Mouse (Mus musculus): Measurements from ENCODE around the gene Sez6.

The Sez6 gene

GRCm38 (mm10) chr11:77900187-77900586 is 30.4 kb upstream of the Sez6 start:
- CTCF ChIA-PET: interaction anchor here in 1 of 4 experiments (1.5 kb wide), 1 partner anchor 73 kb away, joined by 3 read pairs; no protein-coding TSS in a partner anchor
- POLR2A ChIA-PET: interaction anchor here in 1 of 4 experiments (1.0 to 1.6 kb wide), 2 partner anchors 15 to 22 kb away, joined by 3 read pairs; no protein-coding TSS in a partner anchor

GRCm38 (mm10) chr11:77900696-77901095 is 29.9 kb upstream of the Sez6 start:
- CTCF ChIA-PET: interaction anchor here in 1 of 4 experiments (1.5 kb wide), 1 partner anchor 74 kb away, joined by 3 read pairs; no protein-coding TSS in a partner anchor
- POLR2A ChIA-PET: interaction anchor here in 2 of 4 experiments (0.7 to 7.2 kb wide), 2 partner anchors 8 to 41 kb away, joined by 3 to 109 read pairs; partner anchors contain the start of gene Pipox (in 1 of the 2)

GRCm38 (mm10) chr11:77901366-77901765 is 29.2 kb upstream of the Sez6 start:
- CTCF ChIA-PET: interaction anchor here in 2 of 4 experiments (0.6 to 1.5 kb wide), 2 partner anchors 59 to 75 kb away, joined by 3 read pairs; no protein-coding TSS in a partner anchor
- POLR2A ChIA-PET: interaction anchor here in 2 of 4 experiments (0.6 to 7.2 kb wide), 4 partner anchors 9 to 80 kb away, joined by 3 to 109 read pairs (median 4); partner anchors contain the start of gene Pipox (in 1 of the 2)

DNA sequence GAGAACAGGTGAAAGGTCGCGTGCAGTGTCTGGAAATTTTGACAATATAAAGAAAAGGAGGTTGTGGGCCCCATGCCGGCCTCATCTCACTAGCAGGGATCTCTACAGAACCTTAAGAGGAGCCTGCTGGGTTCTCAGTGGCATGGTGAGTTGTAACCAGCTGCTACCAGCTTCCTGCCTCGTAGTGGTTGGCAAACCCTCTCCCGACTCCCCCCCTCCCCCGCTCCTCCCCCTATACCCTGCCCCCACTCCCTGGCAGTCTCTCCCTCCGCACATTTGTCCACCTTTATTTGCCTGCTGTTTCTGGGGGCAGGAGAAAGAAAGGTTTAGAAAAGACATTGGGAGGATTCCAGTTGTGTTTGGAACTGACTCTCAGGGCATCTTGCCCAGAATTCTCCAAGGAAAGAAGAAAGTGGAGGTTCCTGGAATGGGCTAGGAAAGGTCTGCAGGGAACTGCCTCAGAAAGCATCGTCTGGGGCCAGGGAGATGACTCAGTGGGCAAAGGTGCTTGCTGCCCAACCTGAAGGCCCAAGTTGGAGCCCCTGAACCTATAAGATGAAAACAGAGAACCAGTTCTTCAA is 28.7 kb upstream of the Sez6 start:
- CTCF ChIA-PET: interaction anchor here in 1 of 4 experiments (0.6 kb wide), 1 partner anchor 60 kb away, joined by 3 read pairs; no protein-coding TSS in a partner anchor
- POLR2A ChIA-PET: interaction anchor here in 2 of 4 experiments (0.6 to 16.3 kb wide), 5 partner anchors 10 to 80 kb away, joined by 3 to 254 read pairs (median 4); partner anchors contain the start of gene Pipox (in 2 of the 2)

DNA sequence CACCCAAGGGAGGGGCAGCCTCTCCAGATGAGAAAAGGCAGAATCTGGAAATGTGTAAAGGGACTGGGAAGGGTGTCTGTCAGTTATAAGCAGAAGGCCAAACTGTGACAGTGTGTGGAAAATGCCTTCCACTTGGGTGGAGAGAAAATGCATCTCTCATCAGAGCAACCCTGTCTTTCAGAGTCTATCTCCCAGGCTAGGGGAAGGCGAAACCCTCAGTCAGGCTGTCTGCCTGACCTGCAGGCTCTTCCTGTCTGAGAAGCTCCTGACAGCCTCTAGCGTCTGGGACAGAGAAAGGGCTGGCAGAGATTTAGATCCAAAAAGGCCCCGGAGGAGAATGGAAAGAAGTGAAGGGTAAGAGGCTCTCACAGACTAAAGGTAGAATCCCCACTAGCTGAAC is 26.8 kb upstream of the Sez6 start:
- ChIA-PET POLR2A (interaction anchor here (0.6 to 16.3 kb wide), 19 partner anchors 8 to 399 kb away, joined by 3 to 254 read pairs (median 5); partner anchors contain the start of gene Pipox (in 3 of the 4)), CTCF (interaction anchor here in 3 of 4 experiments (0.7 to 2.0 kb wide), 7 partner anchors 10 to 80 kb away, joined by 3 to 8 read pairs (median 4); partner anchors contain the start of gene Pipox (in 1 of the 3))

DNA sequence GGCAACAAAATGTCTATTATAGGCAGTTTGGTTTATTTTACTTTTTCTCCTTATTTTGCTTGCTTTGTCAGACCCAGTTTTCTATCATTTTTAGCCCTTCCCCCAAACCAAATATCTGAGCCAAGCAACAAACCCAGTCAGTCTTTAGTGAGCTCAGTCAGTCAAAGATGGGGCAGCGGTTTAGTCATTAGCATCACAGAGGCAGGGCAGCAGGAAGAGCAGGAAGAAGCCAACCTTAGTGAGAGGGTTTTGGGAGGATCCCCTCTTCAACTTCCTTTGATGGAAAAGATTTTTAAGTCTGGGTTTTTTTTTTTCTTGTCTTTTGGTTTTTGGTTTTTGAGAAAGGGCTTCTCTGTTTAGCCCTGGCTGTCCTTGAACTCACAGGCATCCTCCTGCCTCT is 25.9 kb upstream of the Sez6 start:
- POLR2A ChIA-PET: interaction anchor here (0.6 to 16.3 kb wide), 37 partner anchors 8 to 438 kb away, joined by 3 to 254 read pairs (median 3); partner anchors contain the start of genes Pipox (in 4 of the 4), Rpl23a (in 1 of the 4) and Unc119 (in 1 of the 4)
- CTCF ChIA-PET: interaction anchor here in 3 of 4 experiments (0.7 to 2.6 kb wide), 11 partner anchors 11 to 81 kb away, joined by 3 to 8 read pairs (median 5); partner anchors contain the start of gene Pipox (in 2 of the 3)

DNA sequence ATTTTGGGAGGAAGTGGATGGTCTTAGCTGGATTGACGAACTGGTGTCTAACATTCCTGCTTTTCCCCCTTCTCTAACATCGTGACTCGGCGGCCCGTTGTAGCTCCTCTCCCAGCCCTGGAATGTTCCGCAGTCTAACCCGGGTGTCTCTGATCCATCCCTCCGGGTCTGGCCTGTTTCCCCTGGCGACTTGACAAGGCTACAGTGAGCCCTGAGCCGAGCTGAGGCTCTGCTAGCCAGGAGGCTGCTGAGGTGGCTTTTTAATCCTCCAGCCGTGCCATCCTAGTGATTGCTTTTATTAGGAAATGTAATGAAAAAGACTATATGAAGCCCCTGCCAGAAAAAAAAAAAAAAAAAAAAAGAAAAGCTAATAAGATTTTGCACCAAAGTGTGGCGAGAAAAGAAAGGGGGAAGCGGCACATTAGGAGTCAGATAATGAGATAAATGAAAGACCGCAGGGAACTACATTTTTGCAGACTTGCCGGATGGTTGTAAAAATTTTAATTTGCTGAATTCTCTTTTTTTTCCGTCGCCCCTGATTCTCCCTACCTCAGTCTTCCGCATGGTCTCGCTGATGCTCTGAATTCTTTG is 24.4 kb upstream of the Sez6 start:
- ChIA-PET CTCF (interaction anchor here (0.6 to 2.6 kb wide), 8 partner anchors 10 to 171 kb away, joined by 3 to 7 read pairs (median 5); partner anchors contain the start of gene Pipox (in 2 of the 4)), POLR2A (interaction anchor here (0.6 to 16.3 kb wide), 38 partner anchors 9 to 987 kb away, joined by 3 to 254 read pairs (median 5); partner anchors contain the start of gene Pipox (in 4 of the 4))

DNA sequence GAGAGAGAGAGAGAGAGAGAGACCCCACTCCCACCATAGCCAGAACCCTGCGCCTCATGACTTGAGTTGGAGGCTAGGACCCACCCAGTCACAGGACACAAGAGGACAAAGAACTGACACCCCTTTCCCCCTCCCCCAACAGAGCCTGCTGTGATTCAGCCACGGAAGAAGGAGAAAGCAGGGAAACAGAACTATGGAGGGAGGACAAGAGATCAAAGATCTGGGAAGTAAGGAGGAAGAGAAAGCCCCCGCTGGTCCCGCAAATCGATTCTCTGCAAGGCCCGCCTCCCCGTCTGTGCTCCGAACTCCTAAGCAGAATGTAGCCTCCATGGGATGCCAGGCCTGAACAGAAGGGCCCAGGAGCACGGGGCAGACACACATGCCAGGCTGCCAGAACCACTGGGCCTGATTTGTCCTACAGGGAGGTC is 23.8 kb upstream of the Sez6 start:
- CTCF ChIA-PET: interaction anchor here (0.6 to 2.6 kb wide), 8 partner anchors 10 to 170 kb away, joined by 3 to 7 read pairs (median 5); partner anchors contain the start of gene Pipox (in 2 of the 4)
- POLR2A ChIA-PET: interaction anchor here (0.6 to 16.3 kb wide), 27 partner anchors 9 to 986 kb away, joined by 3 to 254 read pairs (median 5); partner anchors contain the start of genes Pipox (in 3 of the 4) and Sez6 (in 1 of the 4)

DNA sequence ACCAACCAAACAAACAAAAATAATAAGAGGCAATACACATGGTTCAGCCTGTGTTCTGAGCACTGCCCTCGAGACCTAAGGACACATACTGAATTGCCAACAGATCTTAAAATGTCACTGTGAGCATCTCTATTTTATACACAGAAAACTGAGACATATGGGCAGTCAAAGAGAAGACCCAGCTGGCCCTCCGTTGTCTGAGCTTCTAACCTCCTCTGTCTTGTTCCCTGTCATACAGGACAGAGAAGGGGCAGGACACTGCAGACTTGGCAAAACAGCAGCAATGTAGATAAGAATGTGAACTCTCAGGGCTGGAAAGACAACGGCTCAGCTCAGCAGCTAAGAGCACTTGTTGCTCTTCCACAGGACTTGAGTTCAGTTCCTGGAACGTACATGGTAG is 22.1 kb upstream of the Sez6 start:
- POLR2A ChIA-PET: interaction anchor here in 2 of 4 experiments (0.9 to 16.3 kb wide), 3 partner anchors 18 to 40 kb away, joined by 3 to 254 read pairs (median 5); partner anchors contain the start of gene Pipox (in 1 of the 2)
- CTCF ChIA-PET: interaction anchor here in 2 of 4 experiments (0.6 to 0.8 kb wide), 3 partner anchors 45 to 657 kb away, joined by 3 to 4 read pairs (median 3); no protein-coding TSS in a partner anchor

DNA sequence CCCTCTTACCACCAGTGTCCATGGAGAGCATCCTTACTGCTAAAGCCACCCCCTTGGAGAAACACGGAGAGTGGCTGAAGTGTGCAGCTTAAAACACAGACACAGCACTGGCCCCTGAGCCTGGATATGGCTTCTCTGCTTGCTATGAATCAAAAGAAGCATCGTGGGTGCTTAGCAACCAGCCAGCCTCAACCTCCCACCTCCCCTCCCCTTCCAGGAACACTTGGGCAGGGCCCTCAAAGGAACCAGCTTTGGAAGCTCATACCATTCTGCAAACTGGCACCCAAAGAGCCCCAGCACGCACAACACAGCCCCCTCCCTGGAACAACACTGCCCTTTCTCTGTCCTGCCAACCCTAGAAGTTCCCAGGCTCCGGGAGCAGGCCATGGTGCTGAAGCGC is 21.2 kb upstream of the Sez6 start:
- POLR2A ChIA-PET: interaction anchor here in 2 of 4 experiments (0.6 to 16.3 kb wide), 2 partner anchors 19 to 131 kb away, joined by 4 to 254 read pairs; partner anchors contain the start of gene Pipox (in 1 of the 2)
- CTCF ChIA-PET: no interaction called here

GRCm38 (mm10) chr11:77909776-77910175 is 20.8 kb upstream of the Sez6 start:
- ChIA-PET POLR2A (interaction anchor here in 3 of 4 experiments (0.5 to 16.3 kb wide), 4 partner anchors 19 to 228 kb away, joined by 3 to 254 read pairs (median 4); partner anchors contain the start of gene Pipox (in 1 of the 3)), CTCF (interaction anchor here in 2 of 4 experiments (0.5 to 0.8 kb wide), 2 partner anchors 24 to 62 kb away, joined by 4 read pairs; no protein-coding TSS in a partner anchor)

DNA sequence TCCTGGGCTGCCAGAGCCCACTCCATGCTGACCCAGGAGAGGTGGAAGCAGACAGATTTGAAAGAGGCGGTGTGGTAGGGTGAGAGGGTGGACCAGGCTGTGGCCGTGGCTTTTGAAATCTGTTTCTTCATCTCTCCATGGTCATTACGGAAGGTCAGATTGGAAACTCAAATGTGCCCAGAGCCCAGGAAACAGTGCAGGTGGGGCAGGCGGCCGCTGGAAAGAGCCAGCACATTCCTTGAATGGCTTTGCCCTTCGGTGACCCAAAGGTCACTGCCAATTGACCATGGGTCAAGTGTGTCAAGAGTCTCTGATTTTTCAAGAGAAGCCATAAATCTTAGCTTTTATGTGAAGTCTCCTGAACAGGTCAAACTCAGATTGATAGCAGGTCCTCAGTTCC is 17.1 kb upstream of the Sez6 start:
- CTCF ChIA-PET: interaction anchor here in 1 of 4 experiments (0.6 kb wide), 1 partner anchor 202 kb away, joined by 16 read pairs; no protein-coding TSS in a partner anchor
- POLR2A ChIA-PET: interaction anchor here in 3 of 4 experiments (1.0 to 16.3 kb wide), 9 partner anchors 9 to 175 kb away, joined by 3 to 254 read pairs (median 13); partner anchors contain the start of gene Pipox (in 2 of the 3)

DNA sequence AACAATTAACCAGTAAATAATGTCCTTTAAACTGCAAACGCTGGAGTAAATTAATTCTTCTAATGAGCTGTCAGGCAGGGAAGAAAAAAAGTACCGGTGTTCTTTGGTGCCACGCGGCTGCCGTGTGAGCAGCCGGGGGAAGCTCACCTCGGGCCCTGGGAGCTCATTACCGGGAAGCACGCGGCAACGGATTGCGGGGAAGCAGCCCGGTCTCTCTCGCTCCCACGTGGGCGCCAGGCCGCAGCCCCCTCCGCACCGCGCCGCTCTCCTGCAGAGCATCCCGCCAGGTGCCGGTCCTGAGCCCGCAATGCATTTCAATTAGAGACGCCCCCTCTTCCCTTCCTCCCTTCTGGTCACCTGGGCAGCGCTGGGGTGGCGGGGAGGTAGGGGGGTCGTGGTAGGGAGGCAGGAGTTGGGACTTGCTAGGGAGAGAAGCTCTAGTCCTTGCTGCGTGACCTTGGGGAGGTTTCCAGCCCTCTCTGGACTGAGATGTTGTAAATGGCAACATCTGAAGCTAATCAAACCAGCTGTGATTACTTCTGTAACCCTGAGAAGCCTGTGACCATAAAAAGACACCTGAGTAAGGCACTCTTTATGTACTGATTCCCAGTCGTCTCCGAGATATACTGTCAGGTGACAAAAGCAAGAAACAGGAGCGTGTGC is 15.9 kb upstream of the Sez6 start:
- ChIA-PET POLR2A (interaction anchor here (0.6 to 16.3 kb wide), 29 partner anchors 7 to 257 kb away, joined by 3 to 254 read pairs (median 4); partner anchors contain the start of genes Pipox (in 2 of the 4) and Sez6 (in 1 of the 4)), CTCF (interaction anchor here (0.5 to 2.6 kb wide), 5 partner anchors 21 to 423 kb away, joined by 3 to 8 read pairs (median 4); partner anchors contain the start of gene Pipox (in 1 of the 4))

DNA sequence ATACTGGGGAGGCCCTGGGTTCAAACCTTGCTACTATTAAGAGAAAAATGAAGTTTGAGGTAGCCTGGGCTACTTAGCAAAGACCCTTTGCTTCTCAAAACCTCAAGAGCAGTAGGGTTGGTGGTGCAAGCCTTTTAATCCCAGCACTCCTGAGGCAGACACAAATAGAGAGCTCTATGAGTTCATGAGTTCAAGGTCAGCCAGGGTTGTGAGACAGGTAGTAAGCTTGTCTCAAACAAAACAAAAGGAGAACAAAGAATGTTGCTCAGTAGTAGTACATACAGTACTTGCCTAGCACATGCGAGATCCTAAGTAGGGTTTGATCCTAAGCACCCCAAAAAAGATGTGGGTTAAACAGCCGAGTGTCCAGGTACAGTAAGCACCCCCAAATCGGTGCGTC is 13.9 kb upstream of the Sez6 start:
- ChIA-PET POLR2A (interaction anchor here (0.6 to 16.3 kb wide), 36 partner anchors 9 to 420 kb away, joined by 3 to 254 read pairs (median 4); partner anchors contain the start of gene Pipox (in 4 of the 4)), CTCF (interaction anchor here (1.2 to 2.6 kb wide), 7 partner anchors 10 to 48 kb away, joined by 3 to 6 read pairs (median 5); partner anchors contain the start of gene Pipox (in 1 of the 4))

GRCm38 (mm10) chr11:77917166-77917565 is 13.4 kb upstream of the Sez6 start:
- CTCF ChIA-PET: interaction anchor here (0.5 to 2.6 kb wide), 12 partner anchors 9 to 180 kb away, joined by 3 to 6 read pairs (median 4); partner anchors contain the start of gene Pipox (in 1 of the 4)
- POLR2A ChIA-PET: interaction anchor here (0.6 to 16.3 kb wide), 37 partner anchors 9 to 278 kb away, joined by 3 to 254 read pairs (median 4); partner anchors contain the start of gene Pipox (in 4 of the 4)

DNA sequence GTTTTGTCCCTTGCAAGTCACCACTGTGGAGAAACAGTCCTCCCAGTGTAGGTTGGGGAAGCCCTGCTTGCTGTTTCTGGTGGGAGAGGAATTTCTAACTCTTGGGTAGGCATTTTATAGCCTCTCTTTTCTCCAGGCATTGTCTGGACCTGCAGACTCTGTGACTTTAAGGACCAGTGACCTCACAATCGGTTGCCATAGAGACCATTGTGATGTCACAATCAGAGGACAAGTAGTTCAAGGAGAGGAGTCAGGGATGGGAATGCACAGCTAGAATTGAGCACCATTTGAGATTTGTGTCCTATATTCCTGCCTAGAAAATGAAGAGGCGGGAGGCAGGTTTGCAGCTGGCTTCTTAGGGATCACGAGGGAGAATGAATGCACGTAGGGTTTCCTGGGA is 7.3 kb upstream of the Sez6 start:
- ChIA-PET POLR2A (interaction anchor here in 1 of 4 experiments (2.0 kb wide), 1 partner anchor 11 kb away, joined by 6 read pairs; no protein-coding TSS in a partner anchor), CTCF (interaction anchor here in 1 of 4 experiments (0.6 kb wide), 1 partner anchor 122 kb away, joined by 3 read pairs; no protein-coding TSS in a partner anchor)
